Mouse (Mus musculus): ENCODE measurements around the gene Gapvd1. TPM values are rescaled to one million over a fixed set of nuclear protein-coding genes. Genes with fewer than 3 reads are reported as not detected.

Gene Gapvd1
- polyA plus RNA-seq, 3 experiments from 2014 or later = 45.5 to 69.9 (median 60.5) TPM

DNA sequence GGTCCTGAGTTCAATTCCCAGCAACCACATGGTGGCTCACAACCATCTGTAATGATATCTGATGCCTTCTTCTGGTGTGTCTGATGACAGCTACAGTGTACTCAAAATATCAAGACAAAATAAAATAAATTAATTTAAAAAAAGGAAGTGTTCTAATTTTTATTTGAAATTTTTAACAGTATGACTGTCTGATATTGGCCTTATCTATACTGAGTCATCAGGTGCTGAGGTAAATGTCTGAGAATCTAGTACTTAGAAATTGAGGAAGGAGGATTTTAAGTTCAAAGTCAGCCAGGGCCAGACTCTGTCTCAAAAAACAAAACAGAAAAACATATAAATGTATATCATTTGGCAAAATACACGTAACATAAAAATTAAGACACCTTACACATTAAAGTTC is 46.4 kb downstream of the Gapvd1 start:
- ATAC-seq = no peak

DNA sequence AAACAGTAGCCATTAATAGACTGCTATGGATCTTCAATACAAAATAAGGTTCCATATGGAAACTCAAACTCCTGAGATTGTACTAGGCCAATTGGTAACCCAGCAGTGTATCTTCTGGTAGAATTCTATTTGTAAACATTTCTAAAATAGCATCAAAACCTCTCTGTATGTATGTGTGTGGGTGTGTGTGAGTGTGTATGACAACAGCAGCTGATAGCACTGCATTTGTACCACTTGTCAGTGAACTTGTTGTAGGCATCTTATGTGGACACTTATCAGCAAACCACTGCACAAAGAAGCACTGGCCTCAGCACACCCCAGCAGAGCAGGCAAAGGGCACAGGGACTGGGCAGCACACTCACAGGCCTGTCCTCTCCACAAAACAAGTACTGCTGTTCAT is 58.4 kb downstream of the Gapvd1 start:
- no peak for ATAC-seq

DNA sequence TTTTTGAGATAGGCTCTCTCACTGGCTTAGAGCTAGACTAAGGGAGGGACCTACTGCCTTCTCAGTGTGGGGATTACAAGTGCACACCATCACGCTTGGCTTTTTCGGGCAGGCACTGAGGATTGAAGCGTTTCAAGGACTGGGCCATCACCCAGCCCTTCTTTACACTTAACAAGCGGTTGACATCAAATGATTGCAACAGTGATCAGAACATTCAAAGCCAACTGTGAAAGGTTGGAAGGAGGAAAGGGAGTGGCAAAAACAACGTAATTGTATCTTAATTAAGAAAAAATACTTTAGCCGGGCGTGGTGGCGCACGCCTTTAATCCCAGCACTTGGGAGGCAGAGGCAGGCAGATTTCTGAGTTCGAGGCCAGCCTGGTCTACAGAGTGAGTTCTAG is 62.2 kb downstream of the Gapvd1 start:
- no peak for ATAC-seq

DNA sequence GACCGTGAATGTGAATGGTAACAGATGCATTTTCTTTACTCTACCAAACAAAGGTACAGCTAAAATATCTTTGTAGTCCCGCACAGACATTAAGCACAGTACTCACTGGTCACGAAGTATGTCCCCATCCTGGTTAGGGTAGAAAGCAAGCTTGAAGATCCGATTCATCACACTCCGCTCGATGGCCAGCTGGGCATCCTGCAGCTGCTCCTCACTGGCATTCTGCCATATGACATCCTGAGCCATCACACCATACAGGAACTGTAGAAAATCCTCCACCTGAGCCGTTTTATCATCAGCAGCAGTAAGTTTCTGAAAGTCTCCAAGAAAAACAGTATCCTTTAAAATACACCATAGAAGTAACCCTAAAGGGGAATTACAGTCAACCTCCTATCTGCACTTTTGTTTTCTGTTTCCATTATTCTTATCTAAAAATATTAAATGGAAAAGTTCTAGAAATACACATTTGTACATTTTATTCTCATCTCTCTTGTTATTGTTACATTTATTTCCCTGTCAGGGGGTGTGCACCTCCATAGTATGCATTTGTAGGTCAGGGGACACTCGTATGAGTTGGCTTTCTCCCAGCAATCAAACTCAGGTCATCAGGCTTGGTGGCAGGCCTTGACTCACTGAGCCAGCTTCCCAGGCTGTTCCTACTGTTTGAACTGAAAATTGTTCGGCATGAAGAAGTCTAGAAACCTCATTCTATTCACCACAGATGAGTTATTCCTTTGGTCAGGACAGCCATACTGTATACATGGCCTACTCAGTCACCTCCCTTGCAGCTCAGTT is 70.8 kb downstream of the Gapvd1 start:
- no peak for ATAC-seq

DNA sequence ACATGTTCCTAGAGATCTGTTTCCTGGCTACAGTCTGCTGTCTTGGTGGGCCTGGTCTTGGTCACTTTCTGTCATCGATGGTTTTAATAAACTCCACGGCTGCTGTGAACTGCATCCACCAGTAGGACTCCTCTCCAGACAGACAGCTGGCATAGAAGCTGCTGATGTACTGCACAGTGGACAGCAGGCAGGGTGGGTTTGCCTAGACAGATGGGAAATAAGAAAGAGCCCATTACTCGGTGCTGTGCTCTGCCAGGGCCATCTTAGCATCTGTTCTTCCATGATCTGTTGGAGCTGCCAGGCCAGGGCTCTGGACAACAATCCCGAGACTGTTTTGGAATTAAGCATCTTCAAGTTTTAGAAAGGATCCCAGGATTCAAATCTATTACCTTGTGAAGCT is 77.1 kb downstream of the Gapvd1 start:
- no peak for ATAC-seq

DNA sequence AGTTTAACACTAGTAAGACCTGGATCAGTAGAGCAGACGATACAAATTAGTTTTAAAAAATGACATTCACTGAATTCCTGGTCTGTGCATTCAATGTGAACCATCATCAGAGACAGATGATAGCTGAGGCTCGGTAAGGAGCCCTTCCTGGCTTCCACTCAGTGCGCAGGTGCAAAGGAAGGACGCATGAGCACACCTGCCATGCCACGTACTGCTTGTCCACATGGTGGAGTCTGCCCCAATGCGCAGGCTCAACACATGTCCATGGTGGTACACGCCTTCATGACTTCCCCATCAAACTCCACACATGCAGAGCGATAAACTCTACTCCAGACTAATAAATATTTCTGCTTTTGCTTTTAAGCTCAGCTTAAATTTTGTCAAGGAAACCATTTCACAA is 78.0 kb downstream of the Gapvd1 start:
- ATAC-seq = no peak

DNA sequence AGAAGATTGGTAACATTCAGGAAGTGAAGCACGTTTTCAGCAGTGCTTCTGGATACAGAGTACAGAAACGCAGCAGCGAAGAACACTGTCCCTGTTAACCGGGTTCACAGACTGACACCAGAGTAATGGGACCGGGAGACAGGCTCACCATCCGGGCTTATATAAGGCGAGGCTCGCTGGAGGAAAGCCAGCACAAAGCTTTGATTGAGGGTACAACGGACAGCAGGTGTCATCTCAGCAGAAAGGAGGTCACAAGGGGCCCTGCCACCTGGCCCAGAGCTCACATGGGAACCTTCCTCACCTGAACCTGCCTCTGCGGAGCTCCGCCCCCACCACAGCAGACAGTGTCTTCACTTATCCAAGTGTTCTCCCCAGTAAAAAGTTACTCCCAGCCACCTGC is 81.2 kb downstream of the Gapvd1 start:
- ATAC-seq = no peak

DNA sequence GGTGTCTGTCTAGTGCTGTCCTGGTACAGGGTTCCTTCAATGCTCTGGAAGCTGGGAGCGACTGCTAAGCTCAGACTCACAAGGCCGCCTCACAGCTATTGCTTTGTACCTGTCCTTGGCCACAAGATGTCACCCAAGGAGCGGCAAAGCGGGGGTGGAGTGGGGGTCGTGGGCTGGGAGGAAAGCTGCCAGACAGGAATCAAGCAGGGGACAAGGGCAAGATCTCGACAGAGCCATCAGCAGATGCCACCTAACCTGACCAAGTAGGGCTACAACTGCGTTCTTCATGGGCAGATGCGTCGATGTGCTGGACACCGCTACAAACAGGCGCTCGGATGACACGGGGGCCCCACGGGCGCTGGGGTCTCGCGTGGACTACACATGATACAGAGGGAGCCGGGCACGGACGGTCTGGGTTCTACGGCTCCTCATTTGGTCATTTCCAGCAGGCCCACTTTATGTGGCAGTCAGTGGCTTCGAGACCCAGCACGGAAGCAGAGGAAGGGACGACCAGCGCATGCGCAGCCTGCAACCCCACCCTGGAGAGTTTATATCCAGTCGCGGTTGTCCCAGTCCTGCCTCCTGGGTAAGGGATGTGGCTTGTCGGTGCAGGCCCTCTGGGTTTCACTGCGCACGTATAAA is 83.5 kb downstream of the Gapvd1 start:
- peak; percentile 73 for ATAC-seq

DNA sequence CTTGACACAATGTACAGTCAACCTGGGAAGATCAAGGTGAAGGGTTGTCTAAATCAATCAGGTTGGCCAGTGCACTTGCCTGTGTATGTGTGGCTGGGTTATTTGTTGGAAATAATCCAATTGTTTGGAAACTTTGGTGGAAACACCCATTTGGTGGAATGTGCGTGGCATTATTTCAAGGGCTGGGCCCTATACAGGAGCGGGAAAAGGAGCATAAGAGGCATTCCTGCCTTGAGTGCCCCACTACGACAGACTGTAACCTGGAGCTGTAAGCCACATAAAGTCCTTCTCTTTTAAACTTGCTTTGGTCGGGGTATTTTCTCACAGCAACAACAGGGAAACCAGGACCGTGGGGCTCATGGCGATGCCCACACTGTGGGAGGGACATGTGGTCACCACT is 84.6 kb downstream of the Gapvd1 start:
- no peak for ATAC-seq

DNA sequence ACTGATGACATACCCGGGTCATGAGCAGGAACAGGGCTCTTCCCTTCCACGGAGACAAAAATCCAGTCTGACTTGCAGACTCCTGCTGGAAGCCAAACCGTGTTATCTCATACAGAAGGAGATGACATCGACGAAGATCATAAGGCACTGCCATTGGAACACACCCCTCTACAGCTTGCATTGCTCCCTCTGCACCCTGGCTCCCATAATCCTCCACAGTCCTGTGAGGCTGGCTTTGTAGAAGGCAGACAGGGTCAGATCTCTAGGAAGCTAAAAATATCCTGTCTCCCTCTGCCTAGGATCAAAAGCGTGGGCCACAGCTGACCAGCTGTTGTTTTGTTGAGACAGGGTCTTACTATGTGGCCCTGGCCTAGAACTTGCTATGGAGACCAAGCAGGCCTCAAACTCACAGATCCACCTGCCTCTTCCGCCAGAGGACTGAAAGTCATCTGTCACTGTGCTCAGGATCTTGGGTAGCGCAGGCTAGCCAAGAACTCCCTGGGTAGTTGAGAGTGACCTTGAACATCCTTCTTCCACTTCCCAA is 85.8 kb downstream of the Gapvd1 start:
- ATAC-seq = no peak

DNA sequence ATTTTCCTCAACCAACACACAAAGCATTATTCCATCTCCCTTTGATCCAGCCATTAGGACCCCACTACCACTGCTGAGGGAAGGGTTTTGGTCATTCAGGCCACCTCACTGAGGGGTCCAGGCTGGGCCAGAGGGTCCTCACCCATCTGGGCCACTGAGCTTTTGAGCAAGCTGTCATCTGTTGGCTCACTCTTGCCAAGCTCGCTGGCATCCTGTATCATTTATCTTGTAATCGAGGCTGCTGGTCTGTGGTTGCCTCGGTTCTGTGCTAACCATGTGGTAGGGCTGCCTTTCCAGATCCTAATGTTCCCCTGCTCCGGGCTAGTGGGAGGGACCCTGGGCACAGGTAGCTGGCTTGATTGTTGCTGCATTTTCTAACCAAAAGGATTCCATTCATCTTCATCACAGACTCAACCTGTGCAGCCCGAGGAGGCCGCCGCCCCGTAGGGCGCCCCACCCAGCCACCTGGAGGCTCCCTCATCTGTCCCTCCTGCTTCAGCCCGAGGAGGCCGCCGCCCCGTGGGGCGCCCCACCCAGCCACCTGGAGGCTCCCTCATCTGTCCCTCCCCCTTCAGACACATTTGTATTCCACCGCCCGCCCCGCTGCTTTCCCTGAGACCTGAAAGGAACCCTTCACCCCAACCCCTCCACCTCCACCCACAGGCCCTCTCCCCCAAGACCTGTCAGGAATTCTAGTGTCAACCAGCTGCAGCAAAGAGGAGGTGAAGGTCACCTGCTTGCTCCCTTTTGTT is 86.4 kb downstream of the Gapvd1 start:
- ATAC-seq = no peak

DNA sequence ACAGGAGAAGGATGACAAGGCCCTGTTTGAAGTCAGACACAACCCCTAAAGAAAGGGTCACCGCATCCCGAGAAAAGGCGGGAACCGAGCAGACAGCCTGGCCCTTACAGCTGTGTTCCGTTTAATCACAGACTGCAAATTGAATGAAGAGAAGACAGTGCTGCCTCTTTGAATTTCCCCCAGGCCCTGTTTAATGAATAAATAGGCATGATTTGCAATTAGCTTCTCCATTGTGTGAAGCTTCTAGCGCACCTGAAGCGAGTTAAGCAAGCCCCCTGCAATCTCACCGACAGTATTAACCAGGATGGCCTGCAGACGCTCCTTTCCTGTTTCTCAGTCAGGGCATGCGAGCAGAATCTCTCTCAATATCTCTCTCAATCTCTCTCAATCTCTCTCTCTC is 87.2 kb downstream of the Gapvd1 start:
- no peak for ATAC-seq

DNA sequence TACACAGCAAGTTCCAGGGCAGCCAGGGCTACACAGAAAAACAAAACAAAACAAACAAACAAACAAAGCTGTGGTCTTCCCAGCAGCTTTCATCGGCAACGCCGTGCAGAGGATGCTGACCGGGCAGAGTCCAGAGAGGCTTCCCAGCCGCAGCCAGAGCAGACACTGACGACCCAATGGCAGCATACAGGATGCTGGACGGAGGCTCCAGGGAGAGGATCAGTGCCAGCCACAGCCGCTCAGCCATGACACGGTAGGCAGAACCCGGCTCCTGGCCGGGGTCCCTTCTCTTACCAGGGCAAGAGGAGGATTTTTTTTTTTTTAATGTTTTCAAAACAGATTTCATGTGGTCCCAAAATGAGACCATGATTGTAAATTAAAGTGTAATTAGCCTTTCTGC is 107.6 kb downstream of the Gapvd1 start:
- no peak for ATAC-seq

DNA sequence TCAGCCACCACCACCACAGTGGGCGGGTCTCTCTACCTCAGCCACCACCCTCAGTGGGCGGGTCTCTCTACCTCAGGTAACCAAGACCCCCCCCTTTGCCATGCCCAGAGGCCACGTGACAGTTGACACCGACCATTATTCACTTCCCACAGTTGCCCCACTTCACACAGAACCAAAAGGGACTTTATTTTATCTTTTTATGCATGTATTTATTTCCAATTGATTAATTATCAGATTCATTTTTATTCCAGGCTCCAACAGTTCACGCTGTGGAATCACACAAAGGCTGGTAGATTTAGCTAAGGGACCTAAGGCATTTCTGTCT is 108.5 kb downstream of the Gapvd1 start:
- ATAC-seq = no peak

DNA sequence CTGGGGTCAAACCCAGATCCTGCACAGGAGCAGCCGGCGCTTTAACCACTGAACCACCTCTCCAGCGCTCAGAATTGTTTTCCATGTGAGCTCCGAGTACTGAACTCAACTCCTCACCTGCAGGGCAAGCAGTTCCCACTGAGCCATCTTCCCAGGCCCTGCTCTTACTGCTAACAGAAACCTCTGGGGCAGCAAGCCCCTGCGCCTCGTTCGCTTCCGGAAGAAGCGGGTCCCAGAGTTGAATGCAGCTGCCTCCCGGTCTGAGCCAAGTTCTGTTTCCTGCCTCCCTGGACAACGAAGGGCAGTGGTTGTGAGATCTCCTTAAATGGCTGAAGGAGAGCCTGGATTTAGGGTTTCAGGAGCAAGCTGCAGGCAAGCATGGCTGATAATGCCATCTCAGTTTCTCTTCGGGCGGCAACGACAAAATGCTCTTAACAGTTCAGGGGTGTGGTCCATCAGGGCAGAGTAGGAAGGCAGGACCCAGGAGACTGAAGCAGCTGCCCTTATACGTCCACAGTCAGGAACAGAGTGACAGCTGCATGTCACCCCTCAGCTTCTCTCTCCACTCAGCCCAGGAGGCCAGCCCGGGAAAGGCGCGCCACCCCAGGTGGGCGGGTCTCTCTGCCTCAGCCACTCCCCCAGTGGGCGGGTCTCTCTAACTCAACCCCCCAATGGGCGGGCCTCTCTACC is 109.0 kb downstream of the Gapvd1 start:
- peak; percentile 92 for ATAC-seq

DNA sequence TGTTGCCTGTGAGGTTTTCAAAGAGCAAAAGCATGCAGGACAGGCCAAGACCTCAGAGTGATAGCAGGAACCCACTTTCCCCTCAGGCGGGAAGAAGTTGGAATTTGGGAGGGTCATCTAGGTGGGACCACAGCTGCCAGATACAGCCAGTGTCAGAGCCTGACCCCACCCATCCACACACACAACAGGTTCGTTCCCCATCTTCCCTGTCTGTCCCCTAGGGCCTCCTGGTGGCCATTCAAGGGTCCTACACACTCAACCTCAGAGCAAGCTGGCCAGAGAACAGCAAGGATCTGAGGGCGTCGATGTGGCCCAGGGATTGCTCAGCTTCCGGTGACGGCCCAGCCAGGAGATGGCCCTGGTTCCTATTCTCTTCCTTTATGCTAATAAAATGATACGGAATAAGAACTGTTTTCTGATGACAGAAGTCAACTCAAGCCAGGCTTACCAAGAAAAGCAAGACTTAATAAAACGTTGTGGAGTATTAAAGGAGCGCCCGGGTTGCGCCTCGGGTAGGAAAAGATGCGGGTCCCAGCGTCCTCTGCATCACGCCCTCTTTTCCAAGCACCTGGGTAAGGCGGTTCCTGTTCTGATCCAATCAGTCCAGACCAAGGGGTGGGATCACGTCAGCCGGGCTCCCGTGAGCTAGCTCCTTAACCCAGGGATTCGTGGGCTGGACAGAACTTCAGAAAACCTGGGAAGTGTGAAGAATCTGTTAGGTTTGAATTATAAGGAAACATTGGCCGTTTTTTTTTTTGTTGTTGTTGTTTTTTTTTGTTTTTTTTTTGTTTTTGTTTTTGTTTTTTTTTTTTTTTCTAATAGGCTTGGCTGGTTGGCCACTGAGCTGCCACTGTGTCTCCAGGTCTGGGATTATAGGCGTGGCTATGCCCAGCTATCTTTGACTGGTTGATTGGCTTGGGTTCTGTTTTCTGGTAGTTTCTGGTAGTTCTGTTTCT is 110.2 kb downstream of the Gapvd1 start:
- ATAC-seq = no peak

DNA sequence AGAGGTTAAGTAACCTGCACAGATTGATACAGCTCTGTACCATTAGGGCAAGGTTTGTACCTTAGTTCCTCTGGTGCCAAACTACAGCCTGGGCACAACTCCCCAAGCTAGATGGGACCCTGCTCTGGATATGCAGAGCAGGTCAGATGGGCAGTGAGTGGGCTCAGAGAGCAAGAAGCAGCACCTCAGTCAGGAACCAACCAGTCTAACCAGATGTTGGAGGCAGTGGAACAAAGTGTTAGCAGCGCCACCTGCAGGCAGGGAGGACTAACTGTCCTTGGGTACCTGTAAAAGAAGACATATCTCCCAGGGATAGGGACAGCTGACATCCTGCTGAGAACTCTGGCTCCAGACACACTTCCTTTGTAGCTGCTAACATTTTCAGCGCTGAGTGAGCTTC is 112.7 kb downstream of the Gapvd1 start:
- no peak for ATAC-seq

DNA sequence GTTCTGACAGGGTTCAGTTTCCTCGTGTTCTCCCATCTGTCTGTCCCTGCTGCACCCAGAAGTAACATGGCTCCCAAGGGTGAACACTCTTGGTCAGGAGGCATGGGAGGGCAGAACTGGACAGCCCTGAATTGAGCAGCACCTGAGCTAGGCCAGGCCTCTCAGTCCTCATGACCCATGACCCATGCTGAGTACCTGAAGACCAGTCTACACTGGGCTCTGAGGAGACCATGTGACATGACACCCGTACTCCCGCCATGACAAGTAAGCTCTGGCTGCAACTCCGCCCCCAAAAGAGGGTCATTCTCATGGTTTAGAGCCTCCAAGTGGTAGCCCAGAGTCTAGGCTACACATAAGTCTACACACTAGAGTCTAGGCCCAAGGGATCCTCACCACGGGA is 115.3 kb downstream of the Gapvd1 start:
- ATAC-seq = no peak

DNA sequence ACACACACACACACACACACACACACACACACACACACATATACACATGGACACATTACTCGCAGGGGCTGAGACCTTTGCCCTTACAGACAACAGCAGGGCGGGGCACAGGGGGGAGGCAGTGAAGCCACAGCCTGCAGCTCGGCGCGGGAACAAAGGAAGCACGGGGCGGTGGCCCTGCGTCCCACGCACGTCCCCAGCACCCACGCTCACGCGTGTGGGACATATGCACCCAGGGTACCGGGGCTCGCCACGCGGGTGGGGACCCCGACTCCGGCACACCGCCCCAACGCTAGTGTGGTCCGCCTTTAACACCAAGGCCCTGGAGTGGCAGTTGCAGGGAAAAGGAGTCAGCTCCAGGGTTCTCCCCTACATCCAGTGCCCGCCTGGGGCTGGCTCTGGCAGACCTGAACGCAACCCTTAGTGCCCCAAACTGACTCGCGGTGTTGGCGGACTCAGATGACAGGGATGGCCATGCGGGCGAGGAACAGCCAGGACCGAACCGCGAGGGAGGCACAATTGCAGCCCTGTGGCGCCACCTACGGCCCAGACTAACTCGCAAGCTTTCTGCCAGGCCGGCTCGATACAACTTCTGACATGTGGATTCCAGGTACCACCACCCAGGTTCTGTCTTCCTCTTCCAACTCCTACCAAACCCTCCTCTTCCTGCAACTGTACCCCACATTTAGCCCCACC is 115.9 kb downstream of the Gapvd1 start:
- peak; percentile 67 for ATAC-seq

DNA sequence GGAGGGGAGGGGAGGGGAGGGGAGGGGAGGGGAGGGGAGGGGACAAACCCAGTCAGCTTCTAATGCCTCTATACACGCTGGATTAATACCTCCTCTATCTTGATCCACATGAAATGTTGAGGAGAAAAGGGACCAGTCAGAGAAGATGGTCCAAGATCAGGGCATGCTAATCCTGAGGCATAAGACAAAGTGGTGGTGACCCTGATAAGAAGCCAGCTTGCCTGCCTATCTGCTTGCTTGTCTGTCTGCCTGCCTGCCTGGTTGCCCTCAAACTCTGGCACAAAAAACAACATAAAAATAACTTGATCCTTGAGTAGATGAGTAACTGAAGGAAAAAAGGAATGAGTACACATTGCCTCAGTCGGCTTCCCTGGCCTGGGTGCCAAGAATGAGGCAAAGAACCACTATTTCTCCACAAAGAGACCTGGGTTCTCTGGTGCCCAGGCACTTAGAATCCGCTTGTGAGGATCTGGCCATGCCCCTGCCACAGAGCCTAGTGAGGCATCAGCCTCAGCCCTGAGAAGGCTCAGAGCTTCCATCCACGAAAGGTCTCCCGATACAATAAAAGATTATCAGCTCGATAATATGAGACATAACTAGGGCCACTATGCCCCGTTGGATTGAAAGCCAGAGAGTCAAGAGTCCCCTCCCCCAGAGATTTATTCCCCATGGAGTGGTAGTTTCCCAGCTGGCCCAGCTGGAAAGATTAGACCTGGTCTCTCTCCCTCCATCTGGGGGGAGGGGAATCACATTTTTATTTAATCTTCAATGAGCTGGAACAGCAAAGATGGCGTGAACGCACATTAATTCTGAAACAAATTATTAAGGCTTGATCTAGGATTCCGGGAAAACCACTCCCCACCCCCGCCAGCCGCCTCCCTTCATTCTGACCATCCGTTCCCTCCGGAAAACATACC is 119.5 kb downstream of the Gapvd1 start:
- no peak for ATAC-seq

Data from inflammation-experienced regulatory T-cells, adult 6 months (primary cell).